Mouse (Mus musculus) MEL (cell line): Measurements from ENCODE around the gene Fam32a. TPM values are rescaled to one million over a fixed set of nuclear protein-coding genes. Genes with fewer than 3 reads are reported as not detected.

ENCODE experiments used
- DNase-seq: peaks from one replicate; pipeline ENCODE4 v3.0.0; 2011; ENCODE audit warnings: low read depth, low spot score
- H3K27ac ChIP-seq: 2 replicates; pipeline ENCODE4 v1.5.1; 2012; ENCODE audit warnings: low read depth, mild to moderate bottlenecking, control low read depth, low read length, moderate library complexity; ENCODE audit not compliant: control insufficient read depth
- H3K27me3 ChIP-seq, 2 experiments: fragments of 150-350 bp in 1 of 2; sonication (generic) in 1 of 2; 2 replicates each; pipeline ENCODE4 v1.6.1; 2012; ENCODE audit warnings: low read length in 2 of 2, mild to moderate bottlenecking in 2 of 2, improper control_type of control experiment in 1 of 2, moderate library complexity in 1 of 2; ENCODE audit not compliant: insufficient read depth in 2 of 2, control insufficient read depth in 1 of 2
- H3K36me3 ChIP-seq, 2 experiments: 2 replicates each; pipeline ENCODE4 v1.6.1; 2012 to 2014; ENCODE audit warnings: low read length in 2 of 2, improper control_type of control experiment in 1 of 2, inconsistent platforms in 1 of 2, mild to moderate bottlenecking in 1 of 2; ENCODE audit not compliant: insufficient read depth in 2 of 2, control insufficient read depth in 1 of 2
- H3K4me1 ChIP-seq, 2 experiments: fragments of 150-350 bp in 1 of 2; sonication (generic) in 1 of 2; 2 replicates each; pipeline ENCODE4 v1.6.1; 2012; ENCODE audit warnings: low read length in 2 of 2, improper control_type of control experiment in 1 of 2, mild to moderate bottlenecking in 1 of 2; ENCODE audit not compliant: insufficient read depth in 2 of 2, control insufficient read depth in 1 of 2
- H3K4me3 ChIP-seq, 2 experiments: fragments of 150-350 bp in 1 of 2; sonication (generic) in 1 of 2; 2 replicates each; pipeline ENCODE4 v1.5.1; 2012; ENCODE audit warnings: low read depth in 2 of 2, low read length in 2 of 2, mild to moderate bottlenecking in 2 of 2, moderate library complexity in 2 of 2, control low read depth in 1 of 2, improper control_type of control experiment in 1 of 2; ENCODE audit not compliant: control insufficient read depth in 1 of 2, insufficient read depth in 1 of 2
- H3K79me2 ChIP-seq: 2 replicates; pipeline ENCODE4 v1.6.1; 2012; ENCODE audit warnings: mild to moderate bottlenecking, low read length, moderate library complexity; ENCODE audit not compliant: control insufficient read depth, poor library complexity, insufficient read depth
- H3K9ac ChIP-seq: 2 replicates; pipeline ENCODE4 v1.6.1; 2012; ENCODE audit warnings: low read depth, mild to moderate bottlenecking, control low read depth, low read length, moderate library complexity; ENCODE audit not compliant: control insufficient read depth, poor library complexity, severe bottlenecking
- H3K9me3 ChIP-seq: fragments of 150-350 bp; sonication (generic); replicated peaks from 2 replicates; pipeline ENCODE4 v1.6.1; 2012; ENCODE audit warnings: mild to moderate bottlenecking, low read length, improper control_type of control experiment, moderate library complexity; ENCODE audit not compliant: insufficient read depth
- CTCF ChIP-seq, 3 experiments: IDR thresholded peaks in 2 of 3; conservative IDR thresholded peaks in 1 of 3; 2 replicates each; pipeline ENCODE4 v1.5.1; 2011 to 2012; ENCODE audit warnings: low read length in 3 of 3, low read depth in 2 of 3, mild to moderate bottlenecking in 2 of 3, improper control_type of control experiment in 1 of 3, inconsistent platforms in 1 of 3, mixed read lengths in 1 of 3, moderate library complexity in 1 of 3; ENCODE audit not compliant: control insufficient read depth in 1 of 3, insufficient read depth in 1 of 3, poor library complexity in 1 of 3, severe bottlenecking in 1 of 3
- EP300 ChIP-seq, 2 experiments: IDR thresholded peaks; 2 replicates each; pipeline ENCODE4 v1.6.1; 2011; ENCODE audit warnings: improper control_type of control experiment in 2 of 2, low read length in 2 of 2, low read depth in 1 of 2, mild to moderate bottlenecking in 1 of 2
- GATA1 ChIP-seq: IDR thresholded peaks from 2 replicates; pipeline ENCODE4 v1.6.1; 2011; ENCODE audit warnings: low read depth, low read length, improper control_type of control experiment
- JUND ChIP-seq: IDR thresholded peaks from 2 replicates; pipeline ENCODE4 v1.6.1; 2011; ENCODE audit warnings: low read depth, mild to moderate bottlenecking, improper control_type of control experiment, low read length
- KAT2A ChIP-seq: conservative IDR thresholded peaks from 2 replicates; pipeline ENCODE4 v1.6.1; 2012; ENCODE audit warnings: low read depth, low read length, improper control_type of control experiment, inconsistent platforms
- MAZ ChIP-seq: IDR thresholded peaks from 2 replicates; pipeline ENCODE4 v1.6.1; 2012; ENCODE audit warnings: low read depth, mild to moderate bottlenecking, inconsistent platforms, low read length, improper control_type of control experiment
- MYC ChIP-seq: IDR thresholded peaks from 2 replicates; pipeline ENCODE4 v1.6.1; 2011; ENCODE audit warnings: low read depth, mild to moderate bottlenecking, low read length, improper control_type of control experiment, moderate library complexity
- NRF1 ChIP-seq: IDR thresholded peaks from 2 replicates; pipeline ENCODE4 v1.6.1; 2014; ENCODE audit warnings: low read depth, mild to moderate bottlenecking, inconsistent platforms, low read length, improper control_type of control experiment, moderate library complexity; ENCODE audit not compliant: poor library complexity, insufficient read depth, severe bottlenecking
- POLR2AphosphoS2 ChIP-seq: IDR thresholded peaks from 2 replicates; pipeline ENCODE4 v1.6.1; 2011; ENCODE audit warnings: low read length, improper control_type of control experiment
- POLR2AphosphoS5 ChIP-seq: IDR thresholded peaks from 2 replicates; pipeline ENCODE4 v1.6.1; 2012; ENCODE audit warnings: low read depth, borderline replicate concordance, mild to moderate bottlenecking, inconsistent platforms, low read length, moderate library complexity, mixed read lengths
- TAL1 ChIP-seq: IDR thresholded peaks from 2 replicates; pipeline ENCODE4 v1.6.1; 2012; ENCODE audit warnings: mild to moderate bottlenecking, inconsistent platforms, low read length, moderate library complexity, mixed read lengths
- TCF12 ChIP-seq: IDR thresholded peaks from 2 replicates; pipeline ENCODE4 v1.6.1; 2014; ENCODE audit warnings: low read depth, mild to moderate bottlenecking, inconsistent platforms, low read length, improper control_type of control experiment, moderate library complexity
- USF1 ChIP-seq: IDR thresholded peaks from 2 replicates; pipeline ENCODE4 v1.6.1; 2014; ENCODE audit warnings: low read depth, mild to moderate bottlenecking, inconsistent platforms, low read length, improper control_type of control experiment, moderate library complexity
- USF2 ChIP-seq, 2 experiments: IDR thresholded peaks; 2 replicates each; pipeline ENCODE4 v1.6.1; 2011 to 2012; ENCODE audit warnings: improper control_type of control experiment in 2 of 2, low read length in 2 of 2, borderline replicate concordance in 1 of 2, inconsistent platforms in 1 of 2, low read depth in 1 of 2, mild to moderate bottlenecking in 1 of 2; ENCODE audit not compliant: insufficient read depth in 1 of 2
- ZKSCAN1 ChIP-seq: IDR thresholded peaks from 2 replicates; pipeline ENCODE4 v1.6.1; 2012; ENCODE audit warnings: low read depth, mild to moderate bottlenecking, inconsistent platforms, low read length, improper control_type of control experiment, moderate library complexity
- polyA plus RNA-seq, 2 experiments: library from polyadenylated mRNA; stranded (reverse) in 1 of 2; unstranded in 1 of 2; fragments of >175 nt in 1 of 2; fragments of >200 nt in 1 of 2; gene quantifications; 2 replicates each; pipeline versions ENCODE4 v1.2.1 to v1.2.4; 2012; ENCODE audit warnings: low replicate concordance in 2 of 2, low read depth in 1 of 2; ENCODE audit not compliant: insufficient read length in 2 of 2, insufficient read depth in 1 of 2, missing spikeins in 1 of 2
- total RNA-seq: library from RNA; depleted of rRNA; stranded (reverse); fragments of 300-350 nt; gene quantifications from 2 replicates; pipeline ENCODE4 v1.2.3, GENCODE M21; 2012

The Fam32a gene
- total and polyA plus RNA-seq, 3 experiments = 45.5 to 45.9 TPM; not detected in 1

DNA sequence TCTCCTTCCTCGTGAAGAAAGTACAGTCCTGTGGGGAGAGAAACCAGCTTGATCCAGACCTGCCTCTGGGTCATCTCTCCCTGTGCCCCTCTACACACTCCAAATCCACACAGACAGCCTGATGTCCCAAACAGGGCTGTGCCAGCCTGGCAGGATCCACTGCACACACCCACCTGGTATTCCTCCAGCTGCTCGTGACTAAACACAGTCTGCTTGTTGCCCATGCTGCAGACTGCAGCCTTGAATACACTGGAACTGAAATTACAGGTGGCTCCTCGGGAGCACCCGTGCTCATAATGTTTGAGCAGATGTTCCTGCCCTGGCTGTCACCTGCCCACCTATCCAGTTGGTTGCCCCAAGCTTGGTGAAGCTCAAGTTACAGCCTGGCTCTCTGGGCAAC lies 6.8 kb upstream of the Fam32a start, which contains the start of gene Cib3:
Gene Cib3 (minus strand): TSS at position 87 of the 400 bp plus-strand sequence.
- H3K9ac ChIP-seq = no peak within 1 kb of the TSS
- H3K9me3 ChIP-seq = no peaks in the 10 kb centered on the region
- H3K36me3 ChIP-seq = no peaks in the 10 kb centered on the region
- no peak within 1 kb of the TSS for H3K4me3 ChIP-seq
- TF ChIP-seq TAL1 (no peak), TCF12 (no peak), POLR2AphosphoS2 (no peak), ZKSCAN1 (no peak)
- no peak for DNase-seq
- H3K4me1 ChIP-seq = peaks cover 0 to 7% of the 10 kb centered on the region in 2 experiments; a peak in 2 of 4 replicates
- no peaks in the 10 kb centered on the region for H3K79me2 ChIP-seq
- no peaks in the 10 kb centered on the region for H3K27me3 ChIP-seq
- H3K27ac ChIP-seq = no peak within 1 kb of the TSS

DNA sequence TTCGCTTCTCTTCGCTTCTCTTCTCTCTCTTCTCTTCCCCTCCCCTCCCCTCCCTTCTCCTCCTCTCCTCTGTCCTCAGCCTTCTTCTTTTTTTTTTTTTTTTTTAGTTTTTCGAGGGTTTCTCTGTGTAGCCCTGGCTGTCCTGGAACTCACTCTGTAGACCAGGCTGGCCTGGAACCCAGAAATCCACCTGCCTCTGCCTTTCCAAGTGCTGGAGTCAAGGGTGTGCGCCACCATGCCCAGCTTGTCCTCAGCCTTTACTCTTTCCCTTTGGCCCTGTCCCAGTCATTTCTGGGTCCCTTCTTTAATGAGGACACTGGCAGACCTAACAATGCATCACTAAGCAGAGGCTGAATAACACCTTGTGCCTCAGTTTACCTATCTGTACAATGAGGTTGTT lies 6.0 kb upstream of the Fam32a start, which contains the start of gene Gm11034:
Gene Gm11034 (minus strand): TSS at position 101 of the 400 bp plus-strand sequence.
- H3K4me3 ChIP-seq = no peak within 1 kb of the TSS
- no peak for DNase-seq
- H3K27me3 ChIP-seq = no peaks in the 10 kb centered on the region
- H3K79me2 ChIP-seq = no peaks in the 10 kb centered on the region
- no peaks in the 10 kb centered on the region for H3K9me3 ChIP-seq
- TF ChIP-seq USF2 (IDR thresholded peaks at IDR 0.05; ENCODE audit: borderline replicate concordance in 1 of 2, insufficient read depth in 1 of 2, low read depth in 1 of 2, low read length in 2 of 2) (no peak), KAT2A (no peak), POLR2AphosphoS5 (no peak), MAZ (no peak), CTCF (IDR thresholded peaks at IDR 0.05 in 2 of 3, conservative IDR thresholded peaks at IDR 0.05 in 1 of 3; ENCODE audit: control insufficient read depth in 1 of 3, insufficient read depth in 1 of 3, low read depth in 2 of 3, low read length in 3 of 3, poor library complexity in 1 of 3, severe bottlenecking in 1 of 3) (no peak), NRF1 (no peak), MYC (no peak), EP300 (IDR thresholded peaks at IDR 0.05; ENCODE audit: low read depth in 1 of 2, low read length in 2 of 2) (no peak), GATA1 (no peak), JUND (no peak), USF1 (no peak)
- peaks cover 0 to 10% of the 10 kb centered on the region in 2 experiments; a peak in 2 of 4 replicates for H3K4me1 ChIP-seq
- H3K36me3 ChIP-seq = no peaks in the 10 kb centered on the region
- no peak within 1 kb of the TSS for H3K9ac ChIP-seq
- H3K27ac ChIP-seq = no peak within 1 kb of the TSS
